Mouse (Mus musculus) cerebellum, adult 11-12 months (tissue): Measurements from ENCODE around the gene Gm20479.

Experiments used
- DNase-seq: peaks from one replicate; pipeline ENCODE4 v3.0.0; 2022

The Gm20479 gene

DNA sequence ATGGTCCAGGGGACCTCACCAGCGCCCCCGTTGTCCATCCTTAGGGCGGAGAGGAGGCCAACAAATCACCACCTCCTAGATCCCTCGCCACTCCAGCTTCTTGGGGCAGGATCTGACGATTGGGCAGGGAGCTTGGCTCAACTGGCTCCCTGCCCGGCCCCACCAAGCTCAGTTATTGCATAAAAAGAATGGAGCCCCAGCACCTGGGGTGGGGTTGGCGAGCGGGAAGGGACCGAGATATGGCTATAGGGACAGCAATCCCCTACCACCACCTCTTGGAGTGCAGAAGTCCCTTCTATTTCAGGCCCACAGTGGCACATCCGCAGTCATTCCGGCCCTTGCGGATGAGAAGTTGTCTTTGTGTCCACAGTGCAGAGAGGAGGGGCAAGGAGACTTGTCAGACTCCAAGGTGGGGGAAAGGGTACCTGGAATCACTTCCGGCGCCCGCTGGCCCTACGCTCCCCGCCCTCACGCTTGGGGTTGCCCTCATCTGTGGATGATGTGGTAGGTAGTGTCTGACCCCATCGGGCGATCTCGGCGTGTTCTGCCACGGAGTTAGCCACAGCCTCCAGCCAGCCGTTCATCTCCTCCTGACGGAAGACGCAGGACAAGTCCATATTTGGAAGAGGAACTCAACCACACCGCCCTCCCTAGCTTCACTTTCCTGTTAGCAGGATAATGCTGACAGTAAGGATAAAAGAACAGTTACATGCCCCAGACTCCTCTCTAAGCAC is at the start of gene Gm20479:
Gene Gm20479, minus strand, starts transcription at position 559 of the 734 bp plus-strand sequence.
- peak; percentile 63 for DNase-seq

GRCm38 (mm10) chr7:27406481-27406880 is 49.3 kb upstream of the Gm20479 start:
- DNase-seq = no peak

DNA sequence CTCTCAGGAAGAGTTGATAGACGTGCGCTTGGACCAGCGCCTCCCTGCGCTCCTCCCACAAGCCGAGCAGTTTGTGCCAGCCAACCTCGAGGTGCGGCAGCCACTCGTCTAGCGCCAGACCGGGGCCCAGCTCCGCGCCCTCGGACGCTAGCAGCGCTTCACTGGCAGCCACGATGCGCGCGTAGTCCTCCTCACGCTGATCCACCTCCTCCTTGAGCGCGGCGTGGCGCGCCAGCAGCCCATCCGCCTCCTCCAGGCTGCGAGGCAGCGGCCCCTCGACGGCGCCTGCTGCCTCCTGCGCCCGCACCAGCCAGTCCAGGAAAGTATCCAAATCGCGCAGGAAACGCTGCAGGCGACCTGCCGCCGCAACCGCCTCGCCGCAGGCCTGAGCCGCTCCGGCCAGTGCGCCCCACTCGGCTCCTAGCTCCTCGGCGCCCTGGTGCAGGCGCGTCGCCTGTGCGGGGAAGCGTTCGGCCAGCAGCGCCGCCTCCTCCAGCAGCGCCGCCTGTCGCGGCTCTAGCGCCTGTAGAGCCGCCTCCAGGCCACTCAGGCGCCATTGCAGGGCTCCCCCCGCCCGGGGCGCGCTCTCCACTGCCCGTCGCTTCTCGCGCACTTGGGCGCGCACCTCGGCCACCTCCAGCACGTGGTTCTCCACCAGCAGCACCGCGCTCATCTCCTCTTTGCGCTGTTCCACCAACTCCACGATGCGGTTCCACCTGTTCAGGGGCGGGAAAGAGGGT is 47.2 kb upstream of the Gm20479 start:
- no peak for DNase-seq

- peak; percentile 81 for DNase-seq
Observed at GRCm38 (mm10) chr7:27402675-27403074, 45.5 kb upstream of the Gm20479 start.

- no peak for DNase-seq
Observed at GRCm38 (mm10) chr7:27400545-27400944, 43.3 kb upstream of the Gm20479 start.

- peak; percentile 75 for DNase-seq
Observed at GRCm38 (mm10) chr7:27397048-27397949, 40.1 kb upstream of the Gm20479 start.

- DNase-seq = peak; percentile 78
Observed at GRCm38 (mm10) chr7:27396184-27397047, 39.2 kb upstream of the Gm20479 start.

DNA sequence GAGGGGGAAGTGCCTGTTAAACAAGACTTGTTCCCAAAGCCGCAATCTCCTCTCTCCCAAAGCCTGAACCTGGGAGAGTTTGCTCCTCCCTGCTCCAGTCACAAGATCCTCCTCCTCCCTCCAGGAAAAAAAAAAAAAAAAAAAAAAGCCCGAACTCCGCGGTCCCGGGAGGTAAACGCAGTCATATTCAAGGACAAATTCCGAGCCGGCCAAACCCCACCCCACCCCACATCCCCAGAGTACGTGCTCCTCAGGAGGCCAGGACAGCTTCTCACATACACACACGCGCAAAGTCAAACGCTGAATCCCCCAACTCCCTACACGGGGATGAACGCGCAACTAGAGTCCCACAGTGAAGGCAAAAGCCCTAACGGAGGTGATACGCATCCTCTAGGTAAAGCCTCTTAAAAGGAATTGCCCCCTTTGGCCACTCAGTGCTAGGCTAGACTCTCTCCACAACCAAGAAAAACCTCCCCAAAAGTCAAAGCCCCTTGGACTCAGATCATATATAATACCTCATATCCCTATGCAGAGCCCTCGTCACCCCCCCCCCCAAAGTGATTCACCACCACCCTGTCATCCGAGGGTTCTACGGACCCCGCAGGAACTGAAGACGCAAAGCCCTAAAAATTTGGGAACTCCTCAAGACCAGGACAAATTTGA is 38.4 kb upstream of the Gm20479 start:
- peak; percentile 58 for DNase-seq

GRCm38 (mm10) chr7:27391416-27391815 is 34.2 kb upstream of the Gm20479 start:
- DNase-seq = no peak

- DNase-seq = peak; percentile 22
Observed at GRCm38 (mm10) chr7:27389213-27389612, 32.0 kb upstream of the Gm20479 start.

DNA sequence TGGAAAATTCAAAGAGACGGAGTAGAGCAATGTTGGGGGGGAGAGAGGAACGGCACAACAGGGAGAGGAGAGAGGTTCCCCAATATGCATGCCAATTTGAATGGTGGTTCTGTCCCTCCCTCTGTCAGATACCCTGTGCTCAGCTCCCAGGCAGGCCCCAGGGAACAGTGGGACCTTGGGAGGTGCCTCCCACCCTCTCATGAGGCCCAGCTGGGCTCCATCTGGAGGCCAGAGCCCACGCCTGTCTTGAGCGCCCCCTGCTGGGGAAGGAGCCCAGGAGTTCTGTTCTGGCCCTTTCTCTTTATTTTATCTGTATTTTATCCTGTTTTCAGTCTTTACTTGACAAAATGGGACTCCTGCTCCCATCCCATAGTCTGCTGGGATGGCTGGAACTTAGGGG is 27.5 kb upstream of the Gm20479 start:
- no peak for DNase-seq

DNA sequence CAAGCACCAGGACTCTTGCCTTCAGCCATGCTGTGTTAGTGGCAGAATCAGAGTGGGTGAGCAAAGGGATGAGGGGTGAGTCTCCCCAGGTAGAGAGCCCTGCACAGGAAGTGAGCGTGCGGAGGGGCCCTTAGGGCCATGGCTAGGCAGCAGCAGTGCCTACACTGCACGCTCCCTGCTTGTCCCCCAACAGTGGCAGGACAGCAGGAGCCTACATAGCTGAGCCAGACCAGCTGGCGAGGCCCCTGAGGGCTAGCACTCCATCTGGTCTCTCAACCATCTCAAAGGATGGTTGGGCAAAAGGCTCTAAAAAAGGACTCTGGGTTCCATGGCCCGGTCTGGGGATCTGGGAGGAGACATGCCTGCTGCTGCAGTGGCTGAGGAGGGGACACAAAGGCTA is 26.9 kb upstream of the Gm20479 start:
- peak; percentile 83 for DNase-seq

GRCm38 (mm10) chr7:27383233-27383632 is 26.0 kb upstream of the Gm20479 start:
- DNase-seq = no peak

DNA sequence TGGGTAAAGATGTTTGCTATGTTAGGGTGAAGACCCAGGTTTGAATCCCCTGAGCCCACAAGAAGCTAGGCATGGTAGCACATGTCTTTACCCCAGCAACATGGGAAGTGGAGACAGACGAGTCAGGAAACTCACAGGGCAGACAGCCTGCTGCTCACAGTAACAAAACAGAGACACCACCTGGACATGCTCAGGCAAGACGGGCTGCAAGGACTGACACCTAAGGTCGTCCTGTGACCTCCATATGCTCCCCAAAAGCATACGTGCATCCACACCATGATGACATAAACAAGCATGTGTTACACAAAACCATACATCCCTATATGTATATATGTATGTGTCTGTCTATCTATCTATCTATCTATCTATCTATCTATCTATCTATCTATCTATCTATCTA is 24.3 kb upstream of the Gm20479 start:
- DNase-seq = no peak

DNA sequence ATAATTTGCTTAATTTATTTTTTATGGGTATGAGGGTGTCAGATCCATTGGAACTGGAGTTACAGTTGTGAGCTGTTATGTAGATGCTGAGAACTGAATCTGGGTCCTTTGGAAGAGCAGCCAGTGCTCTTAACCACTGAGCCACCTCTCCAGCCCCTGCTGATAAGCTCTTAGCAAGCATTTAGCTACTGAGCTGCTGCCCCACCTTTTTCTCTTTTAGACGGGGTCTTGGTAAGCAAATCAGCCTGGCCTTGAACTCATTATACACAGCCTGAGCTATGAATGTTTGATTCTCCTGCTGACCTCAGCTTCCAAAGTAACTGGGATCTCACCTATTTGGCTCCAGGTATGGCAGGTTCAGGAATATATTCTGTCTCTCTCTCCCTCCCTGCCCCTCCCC is 23.8 kb upstream of the Gm20479 start:
- no peak for DNase-seq

DNA sequence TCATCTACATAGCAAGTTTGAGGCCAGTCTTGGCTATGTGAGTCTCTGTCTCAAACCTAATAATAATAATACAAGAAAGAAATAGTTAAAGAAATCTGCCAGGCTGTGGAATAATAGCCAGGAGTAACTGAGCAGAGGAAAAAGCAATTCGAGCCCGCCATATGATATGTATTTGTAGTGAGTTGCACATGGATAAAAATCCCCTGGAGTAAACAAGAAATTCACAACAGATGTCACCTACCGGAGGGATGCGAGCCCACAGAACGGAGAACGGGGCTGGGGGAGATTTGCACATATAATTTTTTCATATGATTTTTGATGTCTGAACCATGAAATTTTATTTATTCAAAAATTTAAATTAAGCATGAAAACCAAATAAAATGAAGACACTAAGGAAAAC is 22.6 kb upstream of the Gm20479 start:
- no peak for DNase-seq

- DNase-seq = no peak
Observed at GRCm38 (mm10) chr7:27378431-27378830, 21.2 kb upstream of the Gm20479 start.

- DNase-seq = peak; percentile 17
Observed at GRCm38 (mm10) chr7:27375274-27375673, 18.1 kb upstream of the Gm20479 start.

GRCm38 (mm10) chr7:27371715-27372462 is 14.7 kb upstream of the Gm20479 start:
- DNase-seq = peak; percentile 7

DNA sequence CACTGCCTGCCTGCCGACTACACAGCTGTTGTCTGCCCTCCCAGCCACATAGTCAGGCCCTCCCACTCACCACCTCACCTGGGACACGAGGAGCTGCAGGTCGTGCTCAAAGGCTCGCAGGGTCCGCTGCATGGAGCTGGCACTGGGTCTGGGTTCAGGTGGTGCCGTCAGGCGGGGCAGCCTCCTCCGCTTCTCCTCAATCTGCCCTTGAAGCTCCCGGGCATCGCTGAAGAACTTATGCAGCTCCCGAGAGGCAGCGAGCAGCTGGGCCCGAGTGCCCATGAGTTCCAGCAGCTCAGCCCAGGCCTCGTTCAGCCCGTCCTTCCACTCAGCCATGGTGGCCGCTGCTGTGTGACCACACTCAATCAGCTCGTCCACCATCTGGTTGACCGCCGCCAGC is 11.9 kb upstream of the Gm20479 start:
- no peak for DNase-seq

DNA sequence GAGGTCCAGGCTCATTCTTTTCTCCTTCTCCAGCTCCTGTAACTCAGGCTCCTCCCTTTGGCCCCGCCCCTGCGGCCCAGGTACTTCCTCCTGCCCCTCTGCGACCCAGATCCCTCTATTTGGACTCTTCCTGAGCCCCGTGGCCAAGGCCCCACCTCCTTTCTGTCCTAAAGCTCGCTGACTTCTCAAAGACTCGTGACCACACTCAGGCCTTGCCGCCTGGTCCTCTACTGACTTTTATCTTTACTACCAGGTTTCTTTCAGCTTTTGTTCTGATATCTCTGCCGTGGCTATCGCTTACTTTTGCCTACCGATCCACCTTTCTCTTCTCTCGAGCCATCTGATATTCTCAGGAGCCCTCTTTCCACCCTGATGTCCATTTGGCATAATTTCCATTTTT is 10.8 kb upstream of the Gm20479 start:
- DNase-seq = no peak
